Mouse (Mus musculus): Measurements from ENCODE around the gene Smarcd3. TPM values are rescaled to one million over a fixed set of nuclear protein-coding genes. Genes with fewer than 3 reads are reported as not detected.

The Smarcd3 gene
- total and polyA plus RNA-seq, 2 experiments from 2014 or later = 33.9 to 79.2 TPM

DNA sequence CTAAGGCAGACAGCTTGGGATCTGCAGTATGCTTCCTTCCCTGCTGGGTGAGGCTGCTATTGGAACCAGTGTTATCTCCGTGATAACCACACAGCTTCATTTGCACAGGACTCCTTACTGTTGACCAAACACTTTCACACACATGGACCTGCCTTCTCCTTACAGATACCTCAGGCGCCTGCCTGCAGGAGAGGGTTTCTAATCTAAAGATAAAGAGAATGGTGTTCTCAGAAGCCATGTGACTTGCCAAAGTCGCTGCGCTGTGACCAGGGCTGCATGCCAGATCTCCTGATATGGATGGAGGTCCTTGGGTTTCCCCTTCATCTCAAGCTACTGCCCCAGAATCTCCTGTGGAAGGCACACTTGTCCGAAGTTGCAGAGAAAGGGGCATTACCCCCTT is 14.8 kb downstream of the Smarcd3 start:
- TF ChIP-seq CTCF (IDR thresholded peaks at IDR 0.05; ENCODE audit: low read depth) = no peak
- TF ChIP-seq EP300 (IDR thresholded peaks at IDR 0.05; ENCODE audit: low read depth) = no peak
- Histone ChIP-seq H3K9ac (replicated peaks; ENCODE audit: low read depth, low read length) (no peak overlapping the region), H3K27ac (ENCODE audit: low read depth) (no peak overlapping the region), H3K9me3 (replicated peaks; ENCODE audit: control insufficient read depth, low read length) (no peaks in the 10 kb centered on the region), H3K4me2 (ENCODE audit: low read depth, low read length) (no peak overlapping the region), H3K36me3 (replicated peaks; ENCODE audit: control insufficient read depth, insufficient read depth, low read length) (no peaks in the 10 kb centered on the region), H3K4me3 (ENCODE audit: low read depth, low read length) (no peak overlapping the region), H3K4me1 (ENCODE audit: control insufficient read depth, insufficient read depth) (peaks cover 35% of the 10 kb centered on the region), H3K27me3 (ENCODE audit: control insufficient read depth, insufficient read depth, low read length) (no peaks in the 10 kb centered on the region)
- WGBS = 5% methylated on average over 5 of the region's 5 CpGs
- DNase-seq (ENCODE audit: low spot score) (no peak), ATAC-seq (ENCODE audit: insufficient read depth, low read depth) (no peak)

DNA sequence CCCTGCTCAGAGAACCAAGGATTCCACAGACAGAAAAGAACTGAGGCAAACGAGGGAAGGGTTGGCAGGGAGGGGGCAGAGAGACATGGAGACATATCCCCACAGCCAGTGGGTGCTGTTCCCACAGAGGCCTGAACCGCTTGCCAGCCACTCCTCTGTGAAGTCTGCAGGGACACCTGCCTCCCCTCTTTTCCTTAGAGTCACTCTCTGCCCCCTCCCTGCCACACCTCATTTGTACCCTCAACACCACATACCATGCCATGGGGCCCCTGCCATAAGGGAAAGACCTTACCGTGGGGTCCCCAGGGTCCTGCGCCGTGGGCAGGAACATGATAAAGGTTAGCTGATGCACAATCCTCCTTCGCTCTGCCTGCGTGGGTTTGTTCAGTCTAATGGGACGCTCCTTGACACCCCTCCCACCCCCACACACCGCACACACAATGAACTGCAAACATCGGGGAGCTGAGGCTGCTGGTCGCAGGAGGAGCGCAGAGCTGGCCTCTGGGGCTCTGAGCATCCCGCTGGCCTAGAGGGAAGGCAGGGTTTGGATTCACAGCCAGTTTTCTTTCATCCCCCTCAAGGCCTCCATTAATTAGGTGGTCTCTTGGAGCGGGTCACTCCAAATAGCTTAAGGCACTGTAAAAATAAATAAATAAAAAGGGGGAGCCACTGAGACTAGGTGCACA is 18.1 kb downstream of the Smarcd3 start:
- DNase-seq (ENCODE audit: low spot score) (no peak), ATAC-seq (ENCODE audit: insufficient read depth, low read depth) (no peak)
- Histone ChIP-seq H3K4me1 (ENCODE audit: control insufficient read depth, insufficient read depth) (peaks cover 36% of the 10 kb centered on the region), H3K27me3 (ENCODE audit: control insufficient read depth, insufficient read depth, low read length) (no peaks in the 10 kb centered on the region), H3K4me3 (ENCODE audit: low read depth, low read length) (no peak overlapping the region), H3K9ac (replicated peaks; ENCODE audit: low read depth, low read length) (peak overlapping the region; percentile 62; the same call in 1 of the 2 replicates), H3K4me2 (ENCODE audit: low read depth, low read length) (peak overlapping the region; percentile 69), H3K27ac (ENCODE audit: low read depth) (peak overlapping the region; percentile 98), H3K36me3 (replicated peaks; ENCODE audit: control insufficient read depth, insufficient read depth, low read length) (no peaks in the 10 kb centered on the region), H3K9me3 (replicated peaks; ENCODE audit: control insufficient read depth, low read length) (no peaks in the 10 kb centered on the region)
- WGBS = 53% methylated on average over 14 of the region's 14 CpGs
- TF ChIP-seq EP300 (IDR thresholded peaks at IDR 0.05; ENCODE audit: low read depth) = no peak
- no peak for TF ChIP-seq CTCF (IDR thresholded peaks at IDR 0.05; ENCODE audit: low read depth)

DNA sequence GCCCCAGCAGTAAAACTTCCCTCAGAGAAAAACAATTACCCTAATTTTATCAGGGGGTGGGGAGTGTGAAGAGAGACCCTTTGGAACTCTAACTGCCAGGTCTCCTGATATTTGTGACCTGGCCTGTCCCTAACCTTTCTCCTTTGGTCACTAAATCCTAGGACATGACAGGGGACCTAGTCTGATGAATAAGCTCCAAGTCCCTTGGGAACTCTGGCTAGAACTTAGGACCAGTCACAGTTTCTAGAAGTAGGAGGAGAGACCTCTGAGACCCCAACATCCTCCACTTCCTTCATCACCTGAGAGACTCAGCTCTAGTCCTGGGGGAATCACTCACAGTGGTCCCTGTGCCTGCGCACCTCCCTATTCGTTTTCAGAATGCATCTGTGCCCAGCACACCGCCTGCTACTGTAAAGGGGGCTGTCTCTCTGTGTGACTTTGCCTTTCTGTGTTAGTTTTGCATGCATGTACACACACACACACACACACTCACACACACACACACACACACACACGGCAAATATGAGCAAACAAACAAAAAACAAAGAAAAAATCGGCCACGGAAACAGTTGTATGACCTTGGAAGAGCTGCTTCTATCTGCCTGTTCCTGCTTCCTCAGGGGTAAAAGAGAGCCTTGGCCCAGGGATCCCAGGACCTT is 18.8 kb downstream of the Smarcd3 start:
- no peaks in the 10 kb centered on the region for H3K36me3 ChIP-seq (replicated peaks; ENCODE audit: control insufficient read depth, insufficient read depth, low read length)
- H3K9ac ChIP-seq (replicated peaks; ENCODE audit: low read depth, low read length) = peak overlapping the region; percentile 62
- no peaks in the 10 kb centered on the region for H3K9me3 ChIP-seq (replicated peaks; ENCODE audit: control insufficient read depth, low read length)
- H3K27ac ChIP-seq (ENCODE audit: low read depth) = peak overlapping the region; percentile 98
- ATAC-seq (ENCODE audit: insufficient read depth, low read depth) (no peak), DNase-seq (ENCODE audit: low spot score) (peak; percentile 33)
- H3K4me3 ChIP-seq (ENCODE audit: low read depth, low read length) = peak overlapping the region; percentile 73
- peak overlapping the region; percentile 69 for H3K4me2 ChIP-seq (ENCODE audit: low read depth, low read length)
- no peaks in the 10 kb centered on the region for H3K27me3 ChIP-seq (ENCODE audit: control insufficient read depth, insufficient read depth, low read length)
- H3K4me1 ChIP-seq (ENCODE audit: control insufficient read depth, insufficient read depth) = peaks cover 39% of the 10 kb centered on the region
- 13% methylated on average over 6 of the region's 6 CpGs for WGBS
- no peak for TF ChIP-seq EP300 (IDR thresholded peaks at IDR 0.05; ENCODE audit: low read depth)
- TF ChIP-seq CTCF (IDR thresholded peaks at IDR 0.05; ENCODE audit: low read depth) = no peak

DNA sequence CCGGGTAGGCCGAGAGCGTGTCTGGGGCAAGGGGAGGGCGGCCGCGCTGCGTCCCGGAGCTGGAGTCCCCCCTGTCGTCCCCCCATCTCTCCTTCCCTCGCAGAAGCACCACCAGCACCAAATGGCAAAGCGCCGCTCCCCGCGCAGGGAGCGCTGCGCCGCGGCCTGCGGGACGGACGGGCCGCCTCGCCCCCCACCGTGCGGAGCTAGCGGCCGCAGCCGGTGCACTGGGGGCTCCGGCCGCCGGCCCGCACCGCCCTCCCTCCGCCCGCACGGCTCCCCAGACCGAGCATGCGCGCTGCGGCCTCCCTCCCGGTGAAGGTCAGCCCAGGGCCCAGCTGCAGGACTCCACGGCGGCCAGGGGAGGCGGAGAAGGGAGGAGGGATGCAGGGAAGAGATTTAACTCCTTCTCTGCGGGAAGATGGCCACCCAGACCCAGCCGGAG is 19.5 kb downstream of the Smarcd3 start:
- ATAC-seq (ENCODE audit: insufficient read depth, low read depth) (peak; percentile 75), DNase-seq (ENCODE audit: low spot score) (peak; percentile 93)
- H3K36me3 ChIP-seq (replicated peaks; ENCODE audit: control insufficient read depth, insufficient read depth, low read length) = no peaks in the 10 kb centered on the region
- H3K27me3 ChIP-seq (ENCODE audit: control insufficient read depth, insufficient read depth, low read length) = no peaks in the 10 kb centered on the region
- 1% methylated on average over 39 of the region's 46 CpGs for WGBS
- peaks cover 38% of the 10 kb centered on the region for H3K4me1 ChIP-seq (ENCODE audit: control insufficient read depth, insufficient read depth)
- H3K4me2 ChIP-seq (ENCODE audit: low read depth, low read length) = peak overlapping the region; percentile 69
- TF ChIP-seq EP300 (IDR thresholded peaks at IDR 0.05; ENCODE audit: low read depth) = no peak
- TF ChIP-seq CTCF (IDR thresholded peaks at IDR 0.05; ENCODE audit: low read depth) = peak; percentile 41
- H3K4me3 ChIP-seq (ENCODE audit: low read depth, low read length) = peak overlapping the region; percentile 73
- peak overlapping the region; percentile 62 for H3K9ac ChIP-seq (replicated peaks; ENCODE audit: low read depth, low read length)
- peak overlapping the region; percentile 98 for H3K27ac ChIP-seq (ENCODE audit: low read depth)
- no peaks in the 10 kb centered on the region for H3K9me3 ChIP-seq (replicated peaks; ENCODE audit: control insufficient read depth, low read length)

DNA sequence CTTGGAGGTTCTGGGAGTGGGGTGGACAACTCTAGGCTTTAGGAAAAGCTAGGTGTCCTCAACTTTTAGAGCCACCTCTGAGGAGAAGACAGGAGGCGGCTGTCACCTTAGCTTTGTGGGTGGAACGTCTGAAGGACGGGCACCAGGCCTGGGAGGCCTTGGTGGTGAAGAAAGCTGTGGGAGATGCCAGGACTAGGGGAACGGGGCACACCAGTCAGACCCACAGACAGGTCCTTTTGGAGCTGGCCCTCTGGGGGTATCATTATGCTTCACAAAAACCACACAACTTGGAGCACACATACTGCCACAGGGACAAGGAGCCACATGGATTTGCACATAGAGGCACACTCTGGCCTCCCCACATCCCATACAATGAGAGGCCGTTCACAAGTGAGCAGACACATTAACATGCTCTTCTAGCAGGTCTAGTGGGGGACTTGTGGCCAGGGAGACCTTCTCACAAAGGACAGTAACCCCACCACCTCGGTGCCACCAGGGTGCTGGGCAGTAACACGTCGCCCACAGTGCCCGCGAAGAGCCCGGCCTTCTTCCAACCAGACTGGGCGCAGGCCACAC is 20.0 kb downstream of the Smarcd3 start:
- Histone ChIP-seq H3K4me2 (ENCODE audit: low read depth, low read length) (peak overlapping the region; percentile 69), H3K9me3 (replicated peaks; ENCODE audit: control insufficient read depth, low read length) (no peaks in the 10 kb centered on the region), H3K36me3 (replicated peaks; ENCODE audit: control insufficient read depth, insufficient read depth, low read length) (no peaks in the 10 kb centered on the region), H3K4me1 (ENCODE audit: control insufficient read depth, insufficient read depth) (peaks cover 33% of the 10 kb centered on the region), H3K27ac (ENCODE audit: low read depth) (peak overlapping the region; percentile 98), H3K4me3 (ENCODE audit: low read depth, low read length) (peak overlapping the region; percentile 73), H3K9ac (replicated peaks; ENCODE audit: low read depth, low read length) (peak overlapping the region; percentile 62), H3K27me3 (ENCODE audit: control insufficient read depth, insufficient read depth, low read length) (no peaks in the 10 kb centered on the region)
- TF ChIP-seq EP300 (IDR thresholded peaks at IDR 0.05; ENCODE audit: low read depth) (no peak; the same call in 1 of the 2 replicates), CTCF (IDR thresholded peaks at IDR 0.05; ENCODE audit: low read depth) (no peak)
- DNase-seq (ENCODE audit: low spot score) = no peak
- WGBS = 11% methylated on average over 12 of the region's 12 CpGs
- no peak for ATAC-seq (ENCODE audit: insufficient read depth, low read depth)
